Mouse (Mus musculus) neural tube, embryonic 13.5 days (tissue): ENCODE results near the gene Rab11fip4. TPM values are rescaled to one million over a fixed set of nuclear protein-coding genes. Genes with fewer than 3 reads are reported as not detected.

ENCODE experiments used
- ATAC-seq: fragments of 200-750 bp; cut with Nextera tagmentation; 2 replicates; pipeline ENCODE4 v1.8.0; 2017; ENCODE audit warnings: low read depth, mild to moderate bottlenecking, moderate TSS enrichment, moderate library complexity
- H3K27ac ChIP-seq: fragments of 300-500 bp; sonication (generic); replicated peaks from 2 replicates; pipeline ENCODE4 v1.5.1; 2015; ENCODE audit warnings: moderate library complexity, mild to moderate bottlenecking, inconsistent platforms
- H3K27me3 ChIP-seq: fragments of 300-500 bp; sonication (generic); 2 replicates; pipeline ENCODE4 v1.6.1; 2015; ENCODE audit warnings: mild to moderate bottlenecking, inconsistent platforms
- H3K36me3 ChIP-seq: fragments of 300-500 bp; sonication (generic); 2 replicates; pipeline ENCODE4 v1.6.1; 2015; ENCODE audit warnings: mild to moderate bottlenecking, inconsistent platforms
- H3K4me1 ChIP-seq: fragments of 300-500 bp; sonication (generic); replicated peaks from 2 replicates; pipeline ENCODE4 v1.6.1; 2015; ENCODE audit warnings: inconsistent platforms
- H3K4me2 ChIP-seq: fragments of 300-500 bp; sonication (generic); 2 replicates; pipeline ENCODE4 v1.6.1; 2015; ENCODE audit warnings: inconsistent platforms, mild to moderate bottlenecking, moderate library complexity
- H3K4me3 ChIP-seq: fragments of 300-500 bp; sonication (generic); 2 replicates; pipeline ENCODE4 v1.5.1; 2015; ENCODE audit warnings: mild to moderate bottlenecking, inconsistent platforms
- H3K9ac ChIP-seq: fragments of 300-500 bp; sonication (generic); 2 replicates; pipeline ENCODE4 v1.6.1; 2015; ENCODE audit warnings: moderate library complexity, mild to moderate bottlenecking, inconsistent platforms
- H3K9me3 ChIP-seq: fragments of 300-500 bp; sonication (generic); 2 replicates; pipeline ENCODE4 v1.6.1; 2016; ENCODE audit warnings: inconsistent platforms
- WGBS: fragments of 180-500 bp; shearing (Covaris S2); methylation state at CpG from one replicate; pipeline ENCODE4 v1.1.7; 2015; 5-methylcytosine and 5-hydroxymethylcytosine counted together
- polyA plus RNA-seq: library from polyadenylated mRNA; unstranded; fragments of >200 nt; fragmentation: Nextera tagmentation; extraction: Ambion mirVana; gene quantifications from 2 replicates; pipeline ENCODE4 v1.2.1, GENCODE M21; 2015

Rab11fip4 gene
- polyA plus RNA-seq, 1 experiment from 2014 or later = 24.6 TPM

- 25% methylated on average over 8 of the region's 8 CpGs for whole genome bisulfite sequencing
- H3K27me3 ChIP-seq = no peaks in the 10 kb centered on the region
Observed at GRCm38 (mm10) chr11:79644717-79645191, 53.7 kb downstream of the Rab11fip4 start.

GRCm38 (mm10) chr11:79646026-79646425, 55.0 kb downstream of the Rab11fip4 start:
- WGBS = 71% methylated on average over 5 of the region's 5 CpGs
- no peak overlapping the region for H3K4me2 ChIP-seq
- no peak overlapping the region for H3K27ac ChIP-seq
- no peaks in the 10 kb centered on the region for H3K27me3 ChIP-seq
- H3K9ac ChIP-seq = no peak overlapping the region
- H3K4me3 ChIP-seq = no peak overlapping the region
- H3K9me3 ChIP-seq = no peaks in the 10 kb centered on the region
- no peak for ATAC-seq
- H3K4me1 ChIP-seq = peaks cover 84% of the 10 kb centered on the region
- H3K36me3 ChIP-seq = no peaks in the 10 kb centered on the region

More at GRCm38 (mm10) chr11:79644717-79645191, 53.7 kb downstream of the Rab11fip4 start:
- H3K4me2 ChIP-seq = no peak overlapping the region
- H3K9ac ChIP-seq = no peak overlapping the region
- H3K9me3 ChIP-seq = no peaks in the 10 kb centered on the region
- H3K27ac ChIP-seq = peak overlapping the region; percentile 46; the same call in 1 of the 2 replicates
- no peak for ATAC-seq
- no peaks in the 10 kb centered on the region for H3K36me3 ChIP-seq
- H3K4me1 ChIP-seq = peaks cover 84% of the 10 kb centered on the region
- H3K4me3 ChIP-seq = no peak overlapping the region

- ATAC-seq = no peak
- Histone ChIP-seq H3K9ac (no peak overlapping the region), H3K27ac (peak overlapping the region; percentile 30; the same call in 1 of the 2 replicates), H3K4me2 (no peak overlapping the region), H3K27me3 (no peaks in the 10 kb centered on the region), H3K4me3 (no peak overlapping the region), H3K9me3 (no peaks in the 10 kb centered on the region), H3K4me1 (peaks cover 80% of the 10 kb centered on the region), H3K36me3 (no peaks in the 10 kb centered on the region)
- 13% methylated on average over 12 of the region's 12 CpGs for WGBS
Observed at GRCm38 (mm10) chr11:79646467-79647070, 55.6 kb downstream of the Rab11fip4 start.

GRCm38 (mm10) chr11:79647071-79647501, 56.1 kb downstream of the Rab11fip4 start:
- no peak for ATAC-seq
- Histone ChIP-seq H3K9ac (no peak overlapping the region), H3K4me2 (no peak overlapping the region), H3K27me3 (no peaks in the 10 kb centered on the region), H3K36me3 (no peaks in the 10 kb centered on the region), H3K4me3 (no peak overlapping the region), H3K4me1 (peaks cover 83% of the 10 kb centered on the region), H3K27ac (peak overlapping the region; percentile 30; the same call in 1 of the 2 replicates), H3K9me3 (no peaks in the 10 kb centered on the region)
- 34% methylated on average over 8 of the region's 8 CpGs for WGBS

GRCm38 (mm10) chr11:79650359-79650835, 59.4 kb downstream of the Rab11fip4 start:
- H3K27ac ChIP-seq = peak overlapping the region; percentile 7; the same call in 1 of the 2 replicates
- 0 out of 2 replicates have a peak, but pooled peaks have one; percentile 20 for ATAC-seq
- no peaks in the 10 kb centered on the region for H3K36me3 ChIP-seq
- WGBS = 47% methylated on average over 5 of the region's 5 CpGs
- H3K27me3 ChIP-seq = no peaks in the 10 kb centered on the region
- peak overlapping the region; percentile 27; the same call in 1 of the 2 replicates for H3K9ac ChIP-seq
- no peak overlapping the region for H3K4me2 ChIP-seq
- peaks cover 67% of the 10 kb centered on the region for H3K4me1 ChIP-seq
- H3K9me3 ChIP-seq = no peaks in the 10 kb centered on the region
- H3K4me3 ChIP-seq = no peak overlapping the region

GRCm38 (mm10) chr11:79652257-79652656, 61.2 kb downstream of the Rab11fip4 start:
- no peaks in the 10 kb centered on the region for H3K36me3 ChIP-seq
- 74% methylated on average over 9 of the region's 9 CpGs for WGBS
- H3K4me1 ChIP-seq = peaks cover 48% of the 10 kb centered on the region
- no peak overlapping the region for H3K9ac ChIP-seq
- no peak for ATAC-seq
- no peak overlapping the region for H3K4me3 ChIP-seq
- H3K9me3 ChIP-seq = no peaks in the 10 kb centered on the region
- no peak overlapping the region for H3K27ac ChIP-seq
- no peaks in the 10 kb centered on the region for H3K27me3 ChIP-seq
- no peak overlapping the region for H3K4me2 ChIP-seq

GRCm38 (mm10) chr11:79652921-79653575, 62.0 kb downstream of the Rab11fip4 start:
- no peaks in the 10 kb centered on the region for H3K27me3 ChIP-seq
- no peaks in the 10 kb centered on the region for H3K9me3 ChIP-seq
- no peak for ATAC-seq
- no peak overlapping the region for H3K4me2 ChIP-seq
- WGBS = 84% methylated on average over 20 of the region's 20 CpGs
- H3K9ac ChIP-seq = no peak overlapping the region
- no peaks in the 10 kb centered on the region for H3K36me3 ChIP-seq
- H3K27ac ChIP-seq = no peak overlapping the region
- H3K4me3 ChIP-seq = no peak overlapping the region
- H3K4me1 ChIP-seq = peaks cover 40% of the 10 kb centered on the region

GRCm38 (mm10) chr11:79654407-79654831, 63.4 kb downstream of the Rab11fip4 start:
- Histone ChIP-seq H3K9me3 (no peaks in the 10 kb centered on the region), H3K27ac (no peak overlapping the region), H3K4me1 (peaks cover 28% of the 10 kb centered on the region), H3K4me3 (no peak overlapping the region), H3K9ac (no peak overlapping the region), H3K4me2 (no peak overlapping the region), H3K27me3 (no peaks in the 10 kb centered on the region), H3K36me3 (no peaks in the 10 kb centered on the region)
- WGBS = 84% methylated on average over 4 of the region's 4 CpGs
- ATAC-seq = no peak

GRCm38 (mm10) chr11:79655592-79655991, 64.6 kb downstream of the Rab11fip4 start:
- Histone ChIP-seq H3K27ac (no peak overlapping the region), H3K4me1 (peaks cover 25% of the 10 kb centered on the region), H3K4me3 (no peak overlapping the region), H3K9ac (no peak overlapping the region), H3K36me3 (no peaks in the 10 kb centered on the region), H3K9me3 (no peaks in the 10 kb centered on the region), H3K4me2 (no peak overlapping the region), H3K27me3 (no peaks in the 10 kb centered on the region)
- ATAC-seq = no peak
- 94% methylated on average over 7 of the region's 7 CpGs for WGBS

GRCm38 (mm10) chr11:79656491-79656890, 65.5 kb downstream of the Rab11fip4 start:
- H3K36me3 ChIP-seq = no peaks in the 10 kb centered on the region
- 67% methylated on average over 1 of the region's 1 CpGs for WGBS
- no peak overlapping the region for H3K27ac ChIP-seq
- no peak for ATAC-seq
- no peak overlapping the region for H3K4me3 ChIP-seq
- H3K9ac ChIP-seq = no peak overlapping the region
- H3K4me1 ChIP-seq = peaks cover 29% of the 10 kb centered on the region
- no peaks in the 10 kb centered on the region for H3K27me3 ChIP-seq
- H3K4me2 ChIP-seq = no peak overlapping the region
- H3K9me3 ChIP-seq = no peaks in the 10 kb centered on the region

- Histone ChIP-seq H3K9ac (no peak overlapping the region), H3K4me1 (peaks cover 30% of the 10 kb centered on the region), H3K36me3 (no peaks in the 10 kb centered on the region), H3K4me3 (no peak overlapping the region), H3K9me3 (no peaks in the 10 kb centered on the region), H3K27me3 (no peaks in the 10 kb centered on the region), H3K27ac (no peak overlapping the region), H3K4me2 (no peak overlapping the region)
- WGBS = 82% methylated on average over 5 of the region's 5 CpGs
- no peak for ATAC-seq
Observed at GRCm38 (mm10) chr11:79657053-79657452, 66.0 kb downstream of the Rab11fip4 start.

- no peak overlapping the region for H3K9ac ChIP-seq
- H3K27ac ChIP-seq = no peak overlapping the region
- H3K4me3 ChIP-seq = no peak overlapping the region
- ATAC-seq = no peak
- no peak overlapping the region for H3K4me2 ChIP-seq
- no peaks in the 10 kb centered on the region for H3K9me3 ChIP-seq
- 86% methylated on average over 10 of the region's 10 CpGs for WGBS
- H3K4me1 ChIP-seq = peaks cover 34% of the 10 kb centered on the region
- H3K27me3 ChIP-seq = no peaks in the 10 kb centered on the region
- no peaks in the 10 kb centered on the region for H3K36me3 ChIP-seq
Observed at GRCm38 (mm10) chr11:79658205-79658825, 67.3 kb downstream of the Rab11fip4 start.
